Mouse (Mus musculus): ENCODE measurements around the gene Rnf126. TPM values are rescaled to one million over a fixed set of nuclear protein-coding genes. Genes with fewer than 3 reads are reported as not detected.

Rnf126 gene
- polyA plus RNA-seq, 1 experiment: 122 TPM

DNA sequence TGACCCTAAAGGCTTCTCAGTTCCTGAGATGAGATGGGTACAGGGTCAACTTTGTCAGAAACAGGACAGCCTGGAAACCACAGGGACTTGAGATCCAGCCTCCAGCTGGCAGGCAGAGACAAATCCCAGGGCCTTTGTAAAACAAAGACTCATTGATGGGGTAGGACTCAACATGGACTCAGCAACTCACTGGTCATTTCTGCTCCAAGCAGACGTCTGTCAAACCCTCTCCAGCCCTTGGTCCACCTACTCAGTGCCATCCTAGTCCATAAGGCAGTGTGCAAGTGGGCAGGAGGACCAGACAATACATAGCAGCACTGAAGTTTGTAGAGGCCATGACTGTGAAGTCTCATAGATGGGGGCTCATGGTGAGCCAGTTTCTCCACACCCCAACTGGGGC is 53.6 kb downstream of the Rnf126 start:
- Histone ChIP-seq H3K27ac (ENCODE audit: insufficient read depth, low read length) (no peak overlapping the region), H3K27me3 (ENCODE audit: control insufficient read depth, insufficient read depth, low read length) (peaks cover 15% of the 10 kb centered on the region), H3K4me3 (ENCODE audit: extremely low read depth, insufficient read depth, insufficient read length) (no peak overlapping the region), H3K4me1 (ENCODE audit: control insufficient read depth, insufficient read depth, insufficient read length) (peaks cover 7% of the 10 kb centered on the region; the same call in 1 of the 2 replicates), H3K36me3 (ENCODE audit: control insufficient read depth, insufficient read depth, low read length) (peaks cover 14% of the 10 kb centered on the region)
- DNase-seq (ENCODE audit: low read depth in 1 of 2, low spot score in 2 of 2): no peak
- TF ChIP-seq POLR2A (IDR thresholded peaks at IDR 0.05; ENCODE audit: low read depth, low read length) (no peak), CTCF (IDR thresholded peaks at IDR 0.05; ENCODE audit: extremely low read depth, insufficient read depth, insufficient read length, insufficient replicate concordance) (no peak)
- WGBS: 49% methylated on average over 1 of the region's 1 CpGs

DNA sequence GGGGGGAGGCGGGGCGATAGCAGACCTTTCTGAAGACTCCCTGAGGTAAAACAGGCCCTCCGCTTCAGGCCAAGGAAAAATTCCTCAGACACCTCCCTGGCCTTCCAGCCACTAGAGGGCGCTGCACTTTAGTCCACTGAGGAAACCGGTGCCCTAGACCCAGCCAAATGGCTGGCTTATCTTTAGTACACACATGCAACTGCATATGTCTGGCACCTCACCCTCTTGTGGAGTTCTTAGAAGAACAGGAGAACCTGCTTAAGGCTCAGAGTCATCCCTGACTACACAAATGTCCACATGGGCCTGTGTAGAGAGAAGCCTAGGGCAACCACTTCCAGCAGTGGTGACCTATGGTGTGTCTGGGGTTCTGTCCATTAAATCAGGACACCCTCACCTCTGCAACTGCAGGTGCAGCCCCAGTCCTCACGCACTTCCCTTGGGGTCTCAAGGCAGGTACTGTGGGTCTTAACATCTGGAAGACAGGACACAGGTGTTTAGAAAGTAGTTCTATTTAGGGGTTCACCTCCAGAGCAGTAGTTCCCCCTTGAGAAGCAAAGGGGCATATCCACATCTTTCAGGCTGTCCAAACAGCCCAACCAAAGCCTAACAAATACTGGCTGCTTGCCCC is 54.1 kb downstream of the Rnf126 start:
- peaks cover 7% of the 10 kb centered on the region; the same call in 1 of the 2 replicates for H3K4me1 ChIP-seq (ENCODE audit: control insufficient read depth, insufficient read depth, insufficient read length)
- peaks cover 12% of the 10 kb centered on the region for H3K27me3 ChIP-seq (ENCODE audit: control insufficient read depth, insufficient read depth, low read length)
- WGBS: 26% methylated on average over 5 of the region's 6 CpGs
- H3K36me3 ChIP-seq (ENCODE audit: control insufficient read depth, insufficient read depth, low read length): peaks cover 14% of the 10 kb centered on the region
- DNase-seq (ENCODE audit: low read depth in 1 of 2, low spot score in 2 of 2): peak in 1 of 2 experiments; percentile 66
- no peak overlapping the region for H3K27ac ChIP-seq (ENCODE audit: insufficient read depth, low read length)
- TF ChIP-seq CTCF (IDR thresholded peaks at IDR 0.05; ENCODE audit: extremely low read depth, insufficient read depth, insufficient read length, insufficient replicate concordance): peak; percentile 83; the same call in 1 of the 2 replicates
- TF ChIP-seq POLR2A (IDR thresholded peaks at IDR 0.05; ENCODE audit: low read depth, low read length): no peak
- no peak overlapping the region for H3K4me3 ChIP-seq (ENCODE audit: extremely low read depth, insufficient read depth, insufficient read length)

DNA sequence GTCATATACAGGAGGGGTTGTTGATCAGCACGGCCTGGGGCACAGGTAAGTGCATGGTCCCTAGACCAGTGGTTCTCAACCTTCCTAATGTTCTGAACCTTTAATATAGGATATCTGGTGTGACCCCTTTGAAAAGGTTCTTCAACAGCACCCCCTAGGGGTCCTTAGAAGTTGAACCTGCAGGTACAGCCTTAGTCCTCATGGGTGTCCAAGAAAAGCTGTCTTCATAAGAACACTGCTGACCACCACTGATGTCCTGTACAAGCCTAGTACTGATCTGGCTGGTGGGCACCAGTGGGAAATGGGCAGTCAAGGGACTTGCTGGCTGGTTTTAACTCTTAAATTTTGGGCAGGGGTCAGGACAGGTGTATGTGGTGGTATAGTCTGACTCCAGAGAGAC is 54.7 kb downstream of the Rnf126 start:
- Histone ChIP-seq H3K27ac (ENCODE audit: insufficient read depth, low read length) (no peak overlapping the region), H3K4me3 (ENCODE audit: extremely low read depth, insufficient read depth, insufficient read length) (no peak overlapping the region), H3K27me3 (ENCODE audit: control insufficient read depth, insufficient read depth, low read length) (peaks cover 8% of the 10 kb centered on the region), H3K4me1 (ENCODE audit: control insufficient read depth, insufficient read depth, insufficient read length) (peaks cover 1% of the 10 kb centered on the region; the same call in 1 of the 2 replicates), H3K36me3 (ENCODE audit: control insufficient read depth, insufficient read depth, low read length) (peaks cover 14% of the 10 kb centered on the region)
- DNase-seq (ENCODE audit: low read depth in 1 of 2, low spot score in 2 of 2): no peak
- peak; percentile 4; the same call in 1 of the 2 replicates for TF ChIP-seq CTCF (IDR thresholded peaks at IDR 0.05; ENCODE audit: extremely low read depth, insufficient read depth, insufficient read length, insufficient replicate concordance)
- TF ChIP-seq POLR2A (IDR thresholded peaks at IDR 0.05; ENCODE audit: low read depth, low read length): no peak
- 100% methylated on average over 1 of the region's 1 CpGs for WGBS

DNA sequence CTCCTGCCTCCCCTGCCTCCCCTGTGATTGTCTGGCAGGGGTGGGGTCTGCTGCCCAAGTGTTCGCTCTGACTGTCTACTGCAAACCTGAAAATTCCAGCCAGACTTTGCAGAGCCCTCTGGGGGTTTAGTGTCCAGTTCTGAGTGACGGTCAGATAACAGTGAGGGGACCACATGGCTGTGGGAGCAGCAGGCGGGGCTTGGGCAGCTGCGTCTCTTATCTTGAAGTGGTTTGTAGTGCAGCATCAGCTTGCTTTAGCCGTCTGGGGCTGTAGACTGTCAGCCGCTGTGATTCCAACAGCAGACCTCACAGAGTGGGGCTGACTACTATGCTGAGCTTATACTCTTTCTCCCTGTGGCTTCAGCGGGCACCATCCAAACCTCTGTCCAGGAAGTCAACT is 57.4 kb downstream of the Rnf126 start:
- Histone ChIP-seq H3K4me1 (ENCODE audit: control insufficient read depth, insufficient read depth, insufficient read length) (peaks cover 10% of the 10 kb centered on the region; the same call in 1 of the 2 replicates), H3K36me3 (ENCODE audit: control insufficient read depth, insufficient read depth, low read length) (peaks cover 14% of the 10 kb centered on the region), H3K27ac (ENCODE audit: insufficient read depth, low read length) (no peak overlapping the region), H3K4me3 (ENCODE audit: extremely low read depth, insufficient read depth, insufficient read length) (no peak overlapping the region), H3K27me3 (ENCODE audit: control insufficient read depth, insufficient read depth, low read length) (no peaks in the 10 kb centered on the region)
- WGBS: 85% methylated on average over 7 of the region's 7 CpGs
- no peak for DNase-seq (ENCODE audit: low read depth in 1 of 2, low spot score in 2 of 2)
- TF ChIP-seq POLR2A (IDR thresholded peaks at IDR 0.05; ENCODE audit: low read depth, low read length) (no peak), CTCF (IDR thresholded peaks at IDR 0.05; ENCODE audit: extremely low read depth, insufficient read depth, insufficient read length, insufficient replicate concordance) (no peak)

DNA sequence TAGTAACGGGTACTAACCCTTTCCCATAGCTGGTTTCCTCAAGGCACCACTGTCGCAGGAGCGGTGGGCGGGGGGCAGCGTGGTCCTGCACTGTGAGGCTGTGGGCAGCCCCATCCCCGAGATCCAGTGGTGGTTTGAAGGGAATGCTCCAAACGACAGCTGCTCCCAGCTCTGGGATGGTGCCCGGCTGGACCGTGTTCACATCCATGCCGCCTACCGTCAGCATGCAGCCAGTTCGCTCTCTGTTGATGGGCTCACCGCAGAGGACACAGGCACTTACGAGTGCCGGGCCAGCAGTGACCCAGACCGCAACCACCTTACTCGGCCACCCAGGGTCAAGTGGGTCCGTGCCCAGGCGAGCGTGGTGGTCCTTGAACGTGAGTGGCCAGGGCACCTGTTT is 58.1 kb downstream of the Rnf126 start:
- H3K4me1 ChIP-seq (ENCODE audit: control insufficient read depth, insufficient read depth, insufficient read length): peaks cover 10% of the 10 kb centered on the region; the same call in 1 of the 2 replicates
- no peaks in the 10 kb centered on the region for H3K27me3 ChIP-seq (ENCODE audit: control insufficient read depth, insufficient read depth, low read length)
- no peak for TF ChIP-seq CTCF (IDR thresholded peaks at IDR 0.05; ENCODE audit: extremely low read depth, insufficient read depth, insufficient read length, insufficient replicate concordance)
- TF ChIP-seq POLR2A (IDR thresholded peaks at IDR 0.05; ENCODE audit: low read depth, low read length): no peak
- peaks cover 14% of the 10 kb centered on the region for H3K36me3 ChIP-seq (ENCODE audit: control insufficient read depth, insufficient read depth, low read length)
- 95% methylated on average over 21 of the region's 21 CpGs for WGBS
- no peak for DNase-seq (ENCODE audit: low read depth in 1 of 2, low spot score in 2 of 2)
- no peak overlapping the region for H3K4me3 ChIP-seq (ENCODE audit: extremely low read depth, insufficient read depth, insufficient read length)
- no peak overlapping the region for H3K27ac ChIP-seq (ENCODE audit: insufficient read depth, low read length)

Other genes with a start within 250 kb of the Rnf126 start
- 6.7 and 8.9 TPM in 2 replicates for gene Plpp2, start 233.2 kb downstream of the Rnf126 start, polyA plus RNA-seq (2012; rRNA removed)
- gene Mier2, start 211.8 kb downstream of the Rnf126 start, polyA plus RNA-seq (2012; rRNA removed): 63.7 and 92.1 TPM in 2 replicates
- 0.18 and 0.72 TPM in 2 replicates for gene Theg, start 179.6 kb downstream of the Rnf126 start, polyA plus RNA-seq (2012; rRNA removed)
- not detected in 2 replicates for gene C2cd4c, start 152.9 kb downstream of the Rnf126 start, polyA plus RNA-seq (2012; rRNA removed)
- 1.0 and 1.3 TPM in 2 replicates for gene Shc2, start 129.0 kb downstream of the Rnf126 start, polyA plus RNA-seq (2012; rRNA removed)
- gene Odf3l2, start 121.2 kb downstream of the Rnf126 start, polyA plus RNA-seq (2012; rRNA removed): not detected in 2 replicates
- gene Madcam1, start 102.4 kb downstream of the Rnf126 start, polyA plus RNA-seq (2012; rRNA removed): 22.0 and 33.9 TPM in 2 replicates
- gene Tpgs1, start 97.6 kb downstream of the Rnf126 start, polyA plus RNA-seq (2012; rRNA removed): 47.9 and 77.7 TPM in 2 replicates
- gene Cdc34, start 84.8 kb downstream of the Rnf126 start, polyA plus RNA-seq (2012; rRNA removed): 119 and 143 TPM in 2 replicates
- 1.7 and 1.8 TPM in 2 replicates for gene Gzmm, start 77.9 kb downstream of the Rnf126 start, polyA plus RNA-seq (2012; rRNA removed)
- 208 and 255 TPM in 2 replicates for gene Bsg, start 62.5 kb downstream of the Rnf126 start, polyA plus RNA-seq (2012; rRNA removed)
- gene Hcn2, start 50.3 kb downstream of the Rnf126 start, polyA plus RNA-seq (2012; rRNA removed): 0.77 and 1.5 TPM in 2 replicates
- gene Polrmt, start 20.4 kb downstream of the Rnf126 start, polyA plus RNA-seq (2012; rRNA removed): 60.5 and 62.5 TPM in 2 replicates
- gene Fgf22, start 11.9 kb downstream of the Rnf126 start, polyA plus RNA-seq (2012; rRNA removed): not detected in 2 replicates
- 5.8 and 10.9 TPM in 2 replicates for gene Fstl3, start 10.3 kb upstream of the Rnf126 start, polyA plus RNA-seq (2012; rRNA removed)
- gene Prss57, start 24.0 kb upstream of the Rnf126 start, polyA plus RNA-seq (2012; rRNA removed): 1.4 and 1.6 TPM in 2 replicates
- gene Palm, start 26.6 kb upstream of the Rnf126 start, polyA plus RNA-seq (2012; rRNA removed): 9.2 and 14.6 TPM in 2 replicates
- 0.07 and 0.18 TPM in 2 replicates for gene Misp, start 54.0 kb upstream of the Rnf126 start, polyA plus RNA-seq (2012; rRNA removed)
- 251 and 315 TPM in 2 replicates for gene Ptbp1, start 87.5 kb upstream of the Rnf126 start, polyA plus RNA-seq (2012; rRNA removed)
- gene Prtn3, start 107.5 kb upstream of the Rnf126 start, polyA plus RNA-seq (2012; rRNA removed): 25.6 and 39.2 TPM in 2 replicates
- gene Plppr3, start 107.7 kb upstream of the Rnf126 start, polyA plus RNA-seq (2012; rRNA removed): 3.6 and 4.0 TPM in 2 replicates
- 33.0 and 61.9 TPM in 2 replicates for gene Elane, start 119.3 kb upstream of the Rnf126 start, polyA plus RNA-seq (2012; rRNA removed)
- 71.5 and 138 TPM in 2 replicates for gene Cfd, start 123.9 kb upstream of the Rnf126 start, polyA plus RNA-seq (2012; rRNA removed)
- gene Med16, start 142.0 kb upstream of the Rnf126 start, polyA plus RNA-seq (2012; rRNA removed): 46.4 and 73.7 TPM in 2 replicates
- not detected in 2 replicates for gene Gm26602, start 143.9 kb upstream of the Rnf126 start, polyA plus RNA-seq (2012; rRNA removed)
- gene Kiss1r, start 150.0 kb upstream of the Rnf126 start, polyA plus RNA-seq (2012; rRNA removed): 5.3 and 6.3 TPM in 2 replicates
- gene R3hdm4, start 154.3 kb upstream of the Rnf126 start, polyA plus RNA-seq (2012; rRNA removed): 117 and 150 TPM in 2 replicates
- 15.0 and 23.2 TPM in 2 replicates for gene Arid3a, start 160.1 kb upstream of the Rnf126 start, polyA plus RNA-seq (2012; rRNA removed)
- gene Wdr18, start 193.2 kb upstream of the Rnf126 start, polyA plus RNA-seq (2012; rRNA removed): 41.2 and 51.6 TPM in 2 replicates
- gene Grin3b, start 203.8 kb upstream of the Rnf126 start, polyA plus RNA-seq (2012; rRNA removed): 0.12 and 0.16 TPM in 2 replicates
- 266 and 371 TPM in 2 replicates for gene Tmem259, start 217.4 kb upstream of the Rnf126 start, polyA plus RNA-seq (2012; rRNA removed)
- gene Cnn2, start 221.6 kb upstream of the Rnf126 start, polyA plus RNA-seq (2012; rRNA removed): 297 and 409 TPM in 2 replicates
- 50.4 and 64.5 TPM in 2 replicates for gene Abca7, start 229.5 kb upstream of the Rnf126 start, polyA plus RNA-seq (2012; rRNA removed)
- 492 and 574 TPM in 2 replicates for gene Arhgap45, start 249.7 kb upstream of the Rnf126 start, polyA plus RNA-seq (2012; rRNA removed)

Measured in spleen, adult 2 months (tissue).